Mouse (Mus musculus): Measurements from ENCODE around the gene Fars2. TPM values are rescaled to one million over a fixed set of nuclear protein-coding genes. Genes with fewer than 3 reads are reported as not detected.

Fars2 gene
- polyA plus RNA-seq, 1 experiment from 2014 or later, result 26.7 TPM

DNA sequence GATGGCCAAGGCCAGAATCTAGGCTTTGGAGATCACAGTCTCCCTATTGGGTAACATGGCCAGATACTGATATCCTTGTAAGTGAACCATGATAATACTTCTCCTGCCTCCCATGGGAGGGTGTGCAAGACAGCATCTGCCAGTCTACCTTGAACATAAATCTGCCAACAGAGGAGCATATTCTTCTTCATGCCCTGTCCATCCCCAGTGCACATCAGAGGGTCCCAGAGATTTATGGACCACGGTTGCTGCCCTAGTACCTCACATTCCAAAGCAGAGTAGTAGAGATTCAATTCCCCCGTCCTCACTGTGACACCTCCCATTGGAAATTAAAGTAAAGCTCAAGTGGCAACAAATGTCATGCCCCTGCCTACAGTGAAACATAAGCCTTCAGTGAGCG lies 361.0 kb downstream of the Fars2 start:
- 78% methylated on average over 3 of the region's 3 CpGs for WGBS
- Histone ChIP-seq H3K9me3 (ENCODE audit: control insufficient read depth, low read length) (no peaks in the 10 kb centered on the region), H3K36me3 (ENCODE audit: control insufficient read depth, insufficient read depth, low read length) (no peaks in the 10 kb centered on the region), H3K4me2 (ENCODE audit: low read depth, low read length) (no peak overlapping the region), H3K27ac (ENCODE audit: low read depth, low read length) (no peak overlapping the region), H3K9ac (replicated peaks; ENCODE audit: low read depth, low read length) (no peak overlapping the region), H3K4me1 (ENCODE audit: control insufficient read depth, insufficient read depth, low read length) (no peaks in the 10 kb centered on the region), H3K4me3 (ENCODE audit: low read depth, low read length) (no peak overlapping the region), H3K27me3 (ENCODE audit: control insufficient read depth, insufficient read depth, low read length) (no peaks in the 10 kb centered on the region)
- ATAC-seq (ENCODE audit: low read depth), result no peak

DNA sequence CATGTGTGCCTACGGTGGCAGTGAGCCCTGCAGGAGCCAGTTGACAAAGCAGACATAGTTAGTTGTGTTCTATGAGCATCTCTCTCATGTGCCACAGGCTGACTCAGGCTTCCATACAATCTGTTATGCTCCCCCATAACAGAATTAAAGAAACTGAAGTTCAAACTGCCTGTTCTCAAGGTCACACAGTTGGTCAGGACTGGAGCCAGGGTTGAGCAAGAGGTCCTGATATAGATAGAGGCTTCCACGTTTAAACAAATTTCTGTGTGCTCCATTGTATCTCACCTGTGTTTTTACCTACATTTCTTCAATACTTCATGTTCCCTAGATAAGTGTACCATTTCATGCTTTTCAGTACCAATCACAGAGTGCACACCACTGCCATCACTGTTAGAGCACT lies 362.9 kb downstream of the Fars2 start:
- Histone ChIP-seq H3K27me3 (ENCODE audit: control insufficient read depth, insufficient read depth, low read length) (no peaks in the 10 kb centered on the region), H3K36me3 (ENCODE audit: control insufficient read depth, insufficient read depth, low read length) (no peaks in the 10 kb centered on the region), H3K4me1 (ENCODE audit: control insufficient read depth, insufficient read depth, low read length) (no peaks in the 10 kb centered on the region), H3K9me3 (ENCODE audit: control insufficient read depth, low read length) (no peaks in the 10 kb centered on the region), H3K4me2 (ENCODE audit: low read depth, low read length) (no peak overlapping the region), H3K4me3 (ENCODE audit: low read depth, low read length) (no peak overlapping the region), H3K27ac (ENCODE audit: low read depth, low read length) (no peak overlapping the region), H3K9ac (replicated peaks; ENCODE audit: low read depth, low read length) (no peak overlapping the region)
- no peak for ATAC-seq (ENCODE audit: low read depth)
- 93% methylated on average over 2 of the region's 2 CpGs for WGBS

DNA sequence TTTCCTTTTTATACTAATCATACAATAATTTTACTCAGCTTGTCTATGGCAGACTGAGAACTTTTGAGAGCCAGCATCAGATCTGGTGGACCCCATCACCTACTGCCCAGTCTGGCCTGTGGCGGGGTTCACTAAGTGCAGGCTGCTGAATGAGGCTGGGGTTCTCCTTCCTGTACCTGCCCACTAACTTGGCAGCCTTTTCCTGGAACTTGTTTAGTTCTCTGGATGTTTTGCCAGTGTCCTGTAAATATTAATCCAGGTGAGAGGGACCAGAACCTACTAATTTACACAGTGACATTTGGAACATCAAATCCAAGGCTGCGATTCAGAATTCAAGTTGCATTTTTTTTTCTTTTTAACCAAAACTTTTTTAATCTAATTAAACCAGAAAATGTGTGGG lies 367.2 kb downstream of the Fars2 start:
- H3K36me3 ChIP-seq (ENCODE audit: control insufficient read depth, insufficient read depth, low read length), result no peaks in the 10 kb centered on the region
- no peak overlapping the region for H3K4me3 ChIP-seq (ENCODE audit: low read depth, low read length)
- no peak overlapping the region for H3K9ac ChIP-seq (replicated peaks; ENCODE audit: low read depth, low read length)
- no peaks in the 10 kb centered on the region for H3K4me1 ChIP-seq (ENCODE audit: control insufficient read depth, insufficient read depth, low read length)
- no peak overlapping the region for H3K27ac ChIP-seq (ENCODE audit: low read depth, low read length)
- WGBS, result 99% methylated on average over 2 of the region's 2 CpGs
- no peak overlapping the region for H3K4me2 ChIP-seq (ENCODE audit: low read depth, low read length)
- no peaks in the 10 kb centered on the region for H3K9me3 ChIP-seq (ENCODE audit: control insufficient read depth, low read length)
- no peak for ATAC-seq (ENCODE audit: low read depth)
- H3K27me3 ChIP-seq (ENCODE audit: control insufficient read depth, insufficient read depth, low read length), result no peaks in the 10 kb centered on the region

- Histone ChIP-seq H3K36me3 (ENCODE audit: control insufficient read depth, insufficient read depth, low read length) (no peaks in the 10 kb centered on the region), H3K27ac (ENCODE audit: low read depth, low read length) (no peak overlapping the region)
- ATAC-seq (ENCODE audit: low read depth), result no peak
Observed at GRCm38 (mm10) chr13:36486756-36487155, 369.5 kb downstream of the Fars2 start.

DNA sequence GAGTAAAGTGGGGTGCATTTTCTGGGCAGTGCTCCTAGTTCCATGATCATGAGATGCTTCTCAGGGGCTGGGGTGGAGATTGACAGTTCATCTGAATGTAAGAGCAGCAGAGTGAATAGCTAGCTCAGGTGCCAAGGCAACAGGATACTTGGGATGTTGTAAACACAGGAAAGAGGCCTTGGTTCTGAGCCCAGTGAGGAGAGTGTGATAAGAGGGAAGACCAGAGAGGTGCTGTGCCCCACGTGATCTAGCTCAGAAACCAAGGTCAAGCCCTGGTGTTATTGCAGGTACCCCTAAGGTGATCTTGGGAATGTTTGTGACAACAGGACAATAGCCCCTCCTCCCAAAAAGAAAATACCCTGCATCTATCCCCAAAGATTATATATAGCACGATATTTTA lies 372.2 kb downstream of the Fars2 start:
- WGBS, result 84% methylated on average over 2 of the region's 2 CpGs
- ATAC-seq (ENCODE audit: low read depth), result no peak

More at GRCm38 (mm10) chr13:36486756-36487155, 369.5 kb downstream of the Fars2 start:
- 94% methylated on average over 11 of the region's 11 CpGs for WGBS
- Histone ChIP-seq H3K9ac (replicated peaks; ENCODE audit: low read depth, low read length) (no peak overlapping the region), H3K27me3 (ENCODE audit: control insufficient read depth, insufficient read depth, low read length) (no peaks in the 10 kb centered on the region), H3K9me3 (ENCODE audit: control insufficient read depth, low read length) (no peaks in the 10 kb centered on the region), H3K4me1 (ENCODE audit: control insufficient read depth, insufficient read depth, low read length) (no peaks in the 10 kb centered on the region), H3K4me3 (ENCODE audit: low read depth, low read length) (no peak overlapping the region), H3K4me2 (ENCODE audit: low read depth, low read length) (no peak overlapping the region)

GRCm38 (mm10) chr13:36490612-36491011 lies 373.4 kb downstream of the Fars2 start:
- no peak for ATAC-seq (ENCODE audit: low read depth)
- Histone ChIP-seq H3K4me1 (ENCODE audit: control insufficient read depth, insufficient read depth, low read length) (no peaks in the 10 kb centered on the region), H3K27me3 (ENCODE audit: control insufficient read depth, insufficient read depth, low read length) (no peaks in the 10 kb centered on the region), H3K9ac (replicated peaks; ENCODE audit: low read depth, low read length) (no peak overlapping the region), H3K4me3 (ENCODE audit: low read depth, low read length) (no peak overlapping the region), H3K4me2 (ENCODE audit: low read depth, low read length) (no peak overlapping the region), H3K9me3 (ENCODE audit: control insufficient read depth, low read length) (no peaks in the 10 kb centered on the region), H3K27ac (ENCODE audit: low read depth, low read length) (no peak overlapping the region), H3K36me3 (ENCODE audit: control insufficient read depth, insufficient read depth, low read length) (no peaks in the 10 kb centered on the region)
- 62% methylated on average over 7 of the region's 7 CpGs for WGBS

More for the DNA sequence above, 372.2 kb downstream of the Fars2 start:
- H3K4me1 ChIP-seq (ENCODE audit: control insufficient read depth, insufficient read depth, low read length), result no peaks in the 10 kb centered on the region
- H3K4me2 ChIP-seq (ENCODE audit: low read depth, low read length), result no peak overlapping the region
- H3K9me3 ChIP-seq (ENCODE audit: control insufficient read depth, low read length), result no peaks in the 10 kb centered on the region
- no peak overlapping the region for H3K9ac ChIP-seq (replicated peaks; ENCODE audit: low read depth, low read length)
- H3K27me3 ChIP-seq (ENCODE audit: control insufficient read depth, insufficient read depth, low read length), result no peaks in the 10 kb centered on the region
- H3K4me3 ChIP-seq (ENCODE audit: low read depth, low read length), result no peak overlapping the region
- H3K27ac ChIP-seq (ENCODE audit: low read depth, low read length), result no peak overlapping the region
- no peaks in the 10 kb centered on the region for H3K36me3 ChIP-seq (ENCODE audit: control insufficient read depth, insufficient read depth, low read length)

DNA sequence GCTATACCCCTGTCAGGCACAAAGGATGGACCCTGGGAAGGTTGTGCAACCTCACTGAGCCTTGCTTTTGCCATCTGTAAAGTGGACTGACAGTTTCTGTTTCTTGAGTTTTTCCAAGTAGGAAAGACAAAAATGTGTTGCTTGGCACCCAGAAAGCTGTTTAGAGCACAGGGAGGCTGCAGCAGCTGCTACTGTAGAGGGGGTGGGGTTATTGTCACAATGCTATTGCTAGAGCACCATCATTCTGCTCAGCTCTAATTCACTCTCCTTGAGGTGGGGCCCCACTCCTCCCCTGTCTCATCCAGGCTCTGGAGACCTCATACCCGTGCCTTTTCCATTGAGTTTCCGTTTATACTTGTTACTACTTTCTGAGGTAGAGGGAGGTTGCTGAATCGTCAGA lies 375.2 kb downstream of the Fars2 start:
- 66% methylated on average over 3 of the region's 3 CpGs for WGBS
- Histone ChIP-seq H3K27me3 (ENCODE audit: control insufficient read depth, insufficient read depth, low read length) (no peaks in the 10 kb centered on the region), H3K4me2 (ENCODE audit: low read depth, low read length) (no peak overlapping the region), H3K36me3 (ENCODE audit: control insufficient read depth, insufficient read depth, low read length) (no peaks in the 10 kb centered on the region), H3K9me3 (ENCODE audit: control insufficient read depth, low read length) (no peaks in the 10 kb centered on the region), H3K27ac (ENCODE audit: low read depth, low read length) (no peak overlapping the region), H3K4me3 (ENCODE audit: low read depth, low read length) (no peak overlapping the region), H3K9ac (replicated peaks; ENCODE audit: low read depth, low read length) (no peak overlapping the region), H3K4me1 (ENCODE audit: control insufficient read depth, insufficient read depth, low read length) (no peaks in the 10 kb centered on the region)
- ATAC-seq (ENCODE audit: low read depth), result no peak

- H3K27me3 ChIP-seq (ENCODE audit: control insufficient read depth, insufficient read depth, low read length), result no peaks in the 10 kb centered on the region
- no peak overlapping the region for H3K4me2 ChIP-seq (ENCODE audit: low read depth, low read length)
- ATAC-seq (ENCODE audit: low read depth), result no peak
- H3K4me3 ChIP-seq (ENCODE audit: low read depth, low read length), result no peak overlapping the region
- H3K36me3 ChIP-seq (ENCODE audit: control insufficient read depth, insufficient read depth, low read length), result no peaks in the 10 kb centered on the region
- H3K4me1 ChIP-seq (ENCODE audit: control insufficient read depth, insufficient read depth, low read length), result no peaks in the 10 kb centered on the region
- WGBS, result 37% methylated on average over 2 of the region's 2 CpGs
- H3K27ac ChIP-seq (ENCODE audit: low read depth, low read length), result no peak overlapping the region
- no peak overlapping the region for H3K9ac ChIP-seq (replicated peaks; ENCODE audit: low read depth, low read length)
- no peaks in the 10 kb centered on the region for H3K9me3 ChIP-seq (ENCODE audit: control insufficient read depth, low read length)
Observed at GRCm38 (mm10) chr13:36493294-36493693, 376.1 kb downstream of the Fars2 start.

DNA sequence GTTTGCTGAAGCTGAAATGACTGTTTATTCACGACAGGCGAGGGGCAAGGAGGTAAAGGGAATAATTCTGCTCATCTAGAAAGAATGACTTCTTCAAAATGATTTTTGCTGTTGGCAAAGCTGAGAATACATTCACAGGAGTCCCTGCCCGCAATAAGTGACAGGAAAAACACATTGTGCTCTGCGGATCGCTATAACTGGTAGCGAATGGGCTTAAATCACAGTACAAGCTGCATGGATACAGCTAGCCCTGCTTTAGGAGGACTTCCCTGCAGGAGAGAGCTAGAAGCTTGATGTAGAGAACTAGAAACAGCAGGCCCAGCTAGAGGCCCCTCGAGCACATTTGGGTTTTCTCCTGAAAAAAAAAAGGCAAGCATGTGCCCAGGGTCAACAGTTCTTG lies 376.6 kb downstream of the Fars2 start:
- Histone ChIP-seq H3K4me1 (ENCODE audit: control insufficient read depth, insufficient read depth, low read length) (no peaks in the 10 kb centered on the region), H3K9me3 (ENCODE audit: control insufficient read depth, low read length) (no peaks in the 10 kb centered on the region), H3K4me3 (ENCODE audit: low read depth, low read length) (no peak overlapping the region), H3K4me2 (ENCODE audit: low read depth, low read length) (no peak overlapping the region), H3K9ac (replicated peaks; ENCODE audit: low read depth, low read length) (no peak overlapping the region), H3K27me3 (ENCODE audit: control insufficient read depth, insufficient read depth, low read length) (no peaks in the 10 kb centered on the region), H3K27ac (ENCODE audit: low read depth, low read length) (no peak overlapping the region), H3K36me3 (ENCODE audit: control insufficient read depth, insufficient read depth, low read length) (no peaks in the 10 kb centered on the region)
- ATAC-seq (ENCODE audit: low read depth), result no peak
- WGBS, result 79% methylated on average over 7 of the region's 7 CpGs

DNA sequence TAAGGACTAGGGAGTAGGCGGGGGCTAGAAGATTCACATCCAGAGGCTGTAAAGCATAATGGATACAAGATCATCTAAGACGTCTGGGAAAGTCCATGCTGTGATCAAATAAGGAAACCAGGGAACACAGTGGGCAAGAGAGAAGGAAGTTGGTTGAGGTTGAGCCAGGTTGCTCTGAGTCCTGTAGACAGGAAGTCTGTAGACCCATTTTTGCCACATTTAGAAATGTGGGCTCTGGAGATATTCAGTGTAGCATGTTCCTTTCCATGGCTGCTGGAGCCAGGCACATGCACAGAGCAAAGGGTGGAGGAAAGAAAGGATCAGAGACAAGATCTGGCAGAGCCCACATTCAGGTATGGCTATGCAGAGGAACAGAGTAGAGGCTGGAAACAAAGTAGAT lies 378.8 kb downstream of the Fars2 start:
- Histone ChIP-seq H3K4me3 (ENCODE audit: low read depth, low read length) (no peak overlapping the region), H3K27ac (ENCODE audit: low read depth, low read length) (no peak overlapping the region), H3K9ac (replicated peaks; ENCODE audit: low read depth, low read length) (no peak overlapping the region), H3K36me3 (ENCODE audit: control insufficient read depth, insufficient read depth, low read length) (no peaks in the 10 kb centered on the region), H3K9me3 (ENCODE audit: control insufficient read depth, low read length) (no peaks in the 10 kb centered on the region), H3K4me2 (ENCODE audit: low read depth, low read length) (no peak overlapping the region), H3K4me1 (ENCODE audit: control insufficient read depth, insufficient read depth, low read length) (no peaks in the 10 kb centered on the region), H3K27me3 (ENCODE audit: control insufficient read depth, insufficient read depth, low read length) (no peaks in the 10 kb centered on the region)
- ATAC-seq (ENCODE audit: low read depth), result no peak
- 89% methylated on average over 2 of the region's 2 CpGs for WGBS

All from neural tube, embryonic 14.5 days (tissue).